Mouse (Mus musculus) heart, embryonic 14.5 days (tissue): ENCODE measurements around the gene Zdhhc4. TPM values are rescaled to one million over a fixed set of nuclear protein-coding genes. Genes with fewer than 3 reads are reported as not detected.
A peak's percentile ranks its signal among the peaks of the same experiment; 100 is the strongest.

ENCODE experiments used
- ATAC-seq: fragments of 200-750 bp; cut with Nextera tagmentation; 2 replicates; pipeline ENCODE4 v1.8.0; 2017; ENCODE audit warnings: low read depth, moderate TSS enrichment; ENCODE audit not compliant: insufficient number of reproducible peaks, insufficient read depth, low FRiP score
- H3K27ac ChIP-seq, 2 experiments: fragments of 200-500 bp in 1 of 2; fragments of 300-500 bp in 1 of 2; sonication (generic) in 1 of 2; replicated peaks in 1 of 2; 2 replicates each; pipeline ENCODE4 v1.5.1; 2012 to 2014; ENCODE audit warnings: low read depth in 2 of 2, low read length in 2 of 2, control low read depth in 1 of 2, mild to moderate bottlenecking in 1 of 2, mixed read lengths in 1 of 2; ENCODE audit not compliant: control insufficient read depth in 1 of 2, insufficient read depth in 1 of 2
- H3K27me3 ChIP-seq: fragments of 300-500 bp; sonication (generic); 2 replicates; pipeline ENCODE4 v1.6.1; 2014; ENCODE audit warnings: mild to moderate bottlenecking, low read length, control low read depth; ENCODE audit not compliant: control insufficient read depth, insufficient read depth
- H3K36me3 ChIP-seq: fragments of 300-500 bp; sonication (generic); 2 replicates; pipeline ENCODE4 v1.6.1; 2014; ENCODE audit warnings: mild to moderate bottlenecking, control low read depth, low read length, mixed read lengths; ENCODE audit not compliant: control insufficient read depth, insufficient read depth
- H3K4me1 ChIP-seq, 2 experiments: fragments of 200-500 bp in 1 of 2; fragments of 300-500 bp in 1 of 2; sonication (generic) in 1 of 2; 2 replicates each; pipeline ENCODE4 v1.6.1; 2012 to 2014; ENCODE audit warnings: low read length in 2 of 2, control low read depth in 1 of 2, mixed read lengths in 1 of 2; ENCODE audit not compliant: control insufficient read depth in 2 of 2, insufficient read depth in 2 of 2
- H3K4me2 ChIP-seq: fragments of 300-500 bp; sonication (generic); 2 replicates; pipeline ENCODE4 v1.6.1; 2014; ENCODE audit warnings: mild to moderate bottlenecking, low read length
- H3K4me3 ChIP-seq, 2 experiments: fragments of 200-500 bp in 1 of 2; fragments of 300-500 bp in 1 of 2; sonication (generic) in 1 of 2; 2 replicates each; pipeline ENCODE4 v1.5.1; 2012 to 2014; ENCODE audit warnings: low read length in 2 of 2, mild to moderate bottlenecking in 2 of 2, control low read depth in 1 of 2, low read depth in 1 of 2, moderate library complexity in 1 of 2; ENCODE audit not compliant: control insufficient read depth in 1 of 2, insufficient read depth in 1 of 2
- H3K9ac ChIP-seq: fragments of 300-500 bp; sonication (generic); 2 replicates; pipeline ENCODE4 v1.6.1; 2014; ENCODE audit warnings: mild to moderate bottlenecking, low read length
- H3K9me3 ChIP-seq: fragments of 300-500 bp; sonication (generic); 2 replicates; pipeline ENCODE4 v1.6.1; 2016; ENCODE audit warnings: low read length, control low read depth; ENCODE audit not compliant: control insufficient read depth
- WGBS: fragments of 180-500 bp; shearing (Covaris S2); extraction: QIAGEN DNeasy Blood & Tissue Kit; methylation state at CpG from one replicate; pipeline ENCODE4 v1.1.7; 2014; 5-methylcytosine and 5-hydroxymethylcytosine counted together
- polyA plus RNA-seq: library from polyadenylated mRNA; unstranded; fragments of >200 nt; fragmentation: Nextera tagmentation; extraction: Ambion mirVana; gene quantifications from 2 replicates; pipeline ENCODE4 v1.2.1, GENCODE M21; 2014

Gene Zdhhc4
- polyA plus RNA-seq, 1 experiment from 2014 or later = 58.7 TPM

GRCm38 (mm10) chr5:143316605-143317287 is 12.3 kb downstream of the Zdhhc4 start:
- Histone ChIP-seq H3K27me3 (no peaks in the 10 kb centered on the region), H3K4me1 (peaks cover 6 to 14% of the 10 kb centered on the region in 2 experiments), H3K4me3 (no peak overlapping the region), H3K4me2 (no peak overlapping the region), H3K9ac (no peak overlapping the region), H3K36me3 (peaks cover 75% of the 10 kb centered on the region), H3K9me3 (no peaks in the 10 kb centered on the region), H3K27ac (no peak overlapping the region)
- WGBS = 91% methylated on average over 5 of the region's 5 CpGs
- ATAC-seq = no peak

DNA sequence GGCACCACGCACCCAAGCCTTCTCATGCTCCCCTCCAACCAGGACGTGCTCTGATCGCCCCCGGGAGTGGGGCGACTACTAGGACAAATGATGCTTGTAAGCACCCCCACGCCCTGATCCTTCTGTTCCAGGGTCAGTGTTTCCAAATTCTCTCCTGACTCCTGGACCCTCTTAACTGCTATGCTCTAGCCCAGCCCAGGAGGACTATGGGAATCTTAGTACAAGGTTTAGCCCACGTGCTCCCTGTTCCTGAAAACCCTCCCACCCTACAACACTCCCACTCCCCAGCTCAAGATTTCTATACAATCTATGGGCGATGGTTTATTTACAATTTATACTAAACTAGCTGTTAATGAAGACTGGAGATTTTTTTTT is 13.6 kb downstream of the Zdhhc4 start:
- peak overlapping the region; percentile 19 to 84; a peak in 3 of 4 replicates for H3K4me3 ChIP-seq
- H3K9me3 ChIP-seq = no peaks in the 10 kb centered on the region
- ATAC-seq = no peak
- peaks cover 6 to 14% of the 10 kb centered on the region in 2 experiments for H3K4me1 ChIP-seq
- H3K4me2 ChIP-seq = peak overlapping the region; percentile 94
- peaks cover 78% of the 10 kb centered on the region for H3K36me3 ChIP-seq
- H3K27ac ChIP-seq = no peak overlapping the region
- H3K9ac ChIP-seq = peak overlapping the region; percentile 91
- WGBS = 17% methylated on average over 8 of the region's 8 CpGs
- H3K27me3 ChIP-seq = no peaks in the 10 kb centered on the region

GRCm38 (mm10) chr5:143314730-143315513 is 14.1 kb downstream of the Zdhhc4 start, which contains the start of gene E130309D02Rik:
Gene E130309D02Rik, minus strand, starts transcription at chr5:143315360.
- H3K9me3 ChIP-seq = no peaks in the 10 kb centered on the region
- peaks cover 78% of the 10 kb centered on the region for H3K36me3 ChIP-seq
- H3K9ac ChIP-seq = peak within 1 kb of the TSS; percentile 91
- peak; percentile 76 for ATAC-seq
- no peaks in the 10 kb centered on the region for H3K27me3 ChIP-seq
- under 1% methylated on average over 94 of the region's 101 CpGs for WGBS
- peak within 1 kb of the TSS; percentile 64 to 92 for H3K27ac ChIP-seq
- peak within 1 kb of the TSS; percentile 61 to 84 for H3K4me3 ChIP-seq
- H3K4me1 ChIP-seq = peaks cover 6 to 14% of the 10 kb centered on the region in 2 experiments
- peak within 1 kb of the TSS; percentile 94 for H3K4me2 ChIP-seq

DNA sequence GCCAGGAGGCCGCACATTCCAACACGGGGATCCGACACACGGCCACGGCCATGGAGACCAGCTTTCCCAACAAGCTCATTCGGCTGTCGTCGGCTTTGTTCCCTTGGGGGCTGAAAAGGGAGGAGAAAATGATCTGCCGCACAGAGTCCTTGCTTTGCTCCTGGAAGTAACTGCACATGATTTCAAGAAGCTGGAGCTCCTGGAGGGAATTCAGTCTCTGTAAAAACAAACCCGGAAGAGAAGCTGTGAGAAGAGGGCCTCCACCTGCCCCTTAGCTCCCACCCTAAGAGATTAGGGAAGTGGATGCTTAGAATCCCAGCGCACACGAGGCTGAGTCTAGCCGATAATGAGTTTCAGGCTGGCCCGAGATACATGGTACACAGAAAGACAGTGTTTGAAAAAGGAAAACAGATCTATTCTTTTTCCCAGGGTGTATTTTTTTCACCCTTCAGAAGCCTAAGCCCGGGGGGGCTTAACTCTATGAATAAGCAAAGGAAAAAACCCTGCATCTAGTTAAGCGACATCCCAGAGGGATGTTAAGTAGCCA is 14.8 kb downstream of the Zdhhc4 start:
- Histone ChIP-seq H3K27me3 (no peaks in the 10 kb centered on the region), H3K9me3 (no peaks in the 10 kb centered on the region), H3K27ac (peak overlapping the region; percentile 64 to 92; a peak in 3 of 4 replicates), H3K36me3 (peaks cover 78% of the 10 kb centered on the region), H3K9ac (peak overlapping the region; percentile 91), H3K4me3 (peak overlapping the region; percentile 61 to 84), H3K4me2 (peak overlapping the region; percentile 94), H3K4me1 (peaks cover 6 to 14% of the 10 kb centered on the region in 2 experiments)
- WGBS = 2% methylated on average over 16 of the region's 16 CpGs
- ATAC-seq = no peak

GRCm38 (mm10) chr5:143311886-143312285 is 17.2 kb downstream of the Zdhhc4 start:
- H3K27ac ChIP-seq = no peak overlapping the region
- peaks cover 6 to 18% of the 10 kb centered on the region in 2 experiments for H3K4me1 ChIP-seq
- WGBS = 70% methylated on average over 8 of the region's 8 CpGs
- ATAC-seq = no peak
- H3K4me3 ChIP-seq = no peak overlapping the region
- H3K27me3 ChIP-seq = no peaks in the 10 kb centered on the region
- H3K4me2 ChIP-seq = no peak overlapping the region
- H3K9me3 ChIP-seq = no peaks in the 10 kb centered on the region
- no peak overlapping the region for H3K9ac ChIP-seq
- peaks cover 77% of the 10 kb centered on the region for H3K36me3 ChIP-seq

- Histone ChIP-seq H3K36me3 (peaks cover 83% of the 10 kb centered on the region), H3K4me3 (no peak overlapping the region), H3K9ac (no peak overlapping the region), H3K9me3 (no peaks in the 10 kb centered on the region), H3K4me1 (peaks cover 5 to 18% of the 10 kb centered on the region in 2 experiments), H3K27me3 (no peaks in the 10 kb centered on the region), H3K4me2 (no peak overlapping the region), H3K27ac (no peak overlapping the region)
- 95% methylated on average over 7 of the region's 7 CpGs for WGBS
- ATAC-seq = no peak
Observed at GRCm38 (mm10) chr5:143309916-143310315, 19.1 kb downstream of the Zdhhc4 start.

DNA sequence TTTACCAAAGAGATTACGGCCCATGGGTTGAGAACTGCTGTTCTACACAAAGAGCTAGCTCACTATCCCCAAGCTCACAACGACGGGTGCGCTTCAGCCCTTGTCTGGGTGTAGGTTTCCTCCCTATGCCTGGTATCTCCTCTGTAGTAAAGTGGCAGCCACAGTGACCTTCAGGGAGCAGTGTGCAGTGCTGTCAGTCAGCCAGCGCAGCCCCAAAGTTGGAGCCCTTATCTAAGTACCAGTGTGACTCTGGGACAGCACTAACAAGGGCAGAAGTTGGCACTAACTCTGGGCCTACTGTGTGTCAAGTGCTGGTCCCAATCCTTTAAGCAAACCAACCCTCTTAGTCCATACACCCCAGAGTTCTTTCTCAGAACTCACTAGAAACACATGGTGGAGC is 20.2 kb downstream of the Zdhhc4 start:
- Histone ChIP-seq H3K36me3 (peaks cover 92% of the 10 kb centered on the region), H3K4me3 (no peak overlapping the region), H3K4me1 (peaks cover under 1 to 11% of the 10 kb centered on the region in 2 experiments; a peak in 3 of 4 replicates), H3K9me3 (no peaks in the 10 kb centered on the region), H3K4me2 (no peak overlapping the region), H3K27me3 (no peaks in the 10 kb centered on the region), H3K9ac (no peak overlapping the region), H3K27ac (peak overlapping the region in 1 of 2 experiments; percentile 0; a peak in 2 of 4 replicates)
- WGBS = 71% methylated on average over 5 of the region's 5 CpGs
- ATAC-seq = 0 out of 2 replicates have a peak, but pooled peaks have one; percentile 27
